Mouse (Mus musculus) ES-E14 (cell line): Measurements from ENCODE around the gene Plekhm1.
"Not testable (repeated sequence)": the region's sequence is repeated elsewhere in the genome, so short reads cannot be mapped to it uniquely, and the experiment has no call there.

Source experiments
- CHD2 ChIP-seq: IDR thresholded peaks from 2 replicates; pipeline ENCODE4 v1.6.1; 2014; ENCODE audit warnings: mild to moderate bottlenecking, low read depth, low read length, inconsistent platforms
- MAFK ChIP-seq: IDR thresholded peaks from 2 replicates; pipeline ENCODE4 v1.6.1; 2014; ENCODE audit warnings: mild to moderate bottlenecking, low read depth, low read length, inconsistent platforms; ENCODE audit not compliant: insufficient read depth
- ZC3H11A ChIP-seq: IDR thresholded peaks from 2 replicates; pipeline ENCODE4 v1.6.1; 2012; ENCODE audit warnings: low read depth, mild to moderate bottlenecking, inconsistent platforms, low read length, borderline replicate concordance

- TF ChIP-seq ZC3H11A, MAFK, CHD2: not testable (repeated sequence)
Measured at GRCm38 (mm10) chr11:103449721-103450120, 37.2 kb upstream of the Plekhm1 start.
